ENCODE assay signal across 11 mouse cellular contexts in genomic region chr7:109424422-109425159, GRCm38 (mm10). TPM values are rescaled to one million over a fixed set of nuclear protein-coding genes. Genes with fewer than 3 reads are reported as not detected.
DNase-seq lines count a peak whose midpoint lies in the region; ATAC-seq and TF ChIP-seq lines count a peak whose summit lies in the region.
"Had no signal": no experiment of that assay in that cellular context is flagged by ENCODE, and none has a peak within 500 bp of the region (broad histone marks: within the 10 kb centered on the region; RNA-seq: fewer than 3 reads in every experiment).

No protein-coding gene starts in this region.

- H3K27ac ChIP-seq in liver, adult 2 months (replicated peaks; ENCODE audit: insufficient read depth, low read depth, low read length) = no peak overlapping the region
- no peak overlapping the region for H3K27ac ChIP-seq in liver, embryonic 11.5 days (ENCODE audit: low read depth, low read length)
- H3K27ac ChIP-seq in embryonic facial prominence, embryonic 14.5 days (replicated peaks; ENCODE audit: low read depth, low read length) = no peak overlapping the region
- H3K27ac ChIP-seq in neural tube, embryonic 15.5 days (replicated peaks) = no peak overlapping the region

- peak; percentile 36 for TF ChIP-seq CTCF in liver, adult 2 months (IDR thresholded peaks at IDR 0.05; ENCODE audit: low read depth, low read length)

- H3K4me3 ChIP-seq in liver, adult 2 months (ENCODE audit: insufficient read depth, low read depth, low read length) = no peak overlapping the region
- H3K4me3 ChIP-seq in liver, embryonic 11.5 days (ENCODE audit: low read depth, low read length) = no peak overlapping the region
- H3K4me3 ChIP-seq in embryonic facial prominence, embryonic 14.5 days (ENCODE audit: low read depth, low read length) = no peak overlapping the region
- no peak overlapping the region for H3K4me3 ChIP-seq in neural tube, embryonic 15.5 days (replicated peaks)

- no peaks in the 10 kb centered on the region for H3K27me3 ChIP-seq in liver, adult 2 months (ENCODE audit: control insufficient read depth, insufficient read depth, low read length)
- no peaks in the 10 kb centered on the region for H3K27me3 ChIP-seq in liver, embryonic 11.5 days (replicated peaks; ENCODE audit: control insufficient read depth, insufficient read depth, low read length)
- H3K27me3 ChIP-seq in embryonic facial prominence, embryonic 14.5 days (replicated peaks; ENCODE audit: control insufficient read depth, insufficient read depth, low read length) = no peaks in the 10 kb centered on the region
- peaks cover 4% of the 10 kb centered on the region; the same call in 1 of the 2 replicates for H3K27me3 ChIP-seq in neural tube, embryonic 15.5 days (replicated peaks)

- no peaks in the 10 kb centered on the region for H3K79me2 ChIP-seq in liver, adult 2 months (ENCODE audit: control insufficient read depth, insufficient read depth, low read length)

- 46% methylated on average over 3 of the region's 3 CpGs for WGBS in liver, adult 2 months
- WGBS in liver, embryonic 11.5 days = 52% methylated on average over 3 of the region's 3 CpGs
- 55% methylated on average over 3 of the region's 3 CpGs for WGBS in embryonic facial prominence, embryonic 14.5 days
- WGBS in neural tube, embryonic 15.5 days = 70% methylated on average over 3 of the region's 3 CpGs

- H3K4me1 ChIP-seq in liver, adult 2 months (ENCODE audit: control insufficient read depth, insufficient read depth, low read length) = no peaks in the 10 kb centered on the region
- H3K4me1 ChIP-seq in liver, embryonic 11.5 days (replicated peaks; ENCODE audit: control insufficient read depth, insufficient read depth, low read length) = no peaks in the 10 kb centered on the region
- no peaks in the 10 kb centered on the region for H3K4me1 ChIP-seq in embryonic facial prominence, embryonic 14.5 days (ENCODE audit: control insufficient read depth, insufficient read depth, low read length)
- no peaks in the 10 kb centered on the region for H3K4me1 ChIP-seq in neural tube, embryonic 15.5 days

- H3K9ac ChIP-seq in liver, adult 2 months (ENCODE audit: low read depth, low read length) = no peak overlapping the region
- H3K9ac ChIP-seq in liver, embryonic 11.5 days (ENCODE audit: low read depth, low read length) = no peak overlapping the region
- H3K9ac ChIP-seq in embryonic facial prominence, embryonic 14.5 days (ENCODE audit: low read depth, low read length) = no peak overlapping the region
- H3K9ac ChIP-seq in neural tube, embryonic 15.5 days (replicated peaks) = no peak overlapping the region

- DNase-seq in embryo, embryonic 10.5 days (ENCODE audit: low spot score) = peak; percentile 74
- DNase-seq in embryo, embryonic 9.5 days (ENCODE audit: extremely low spot score) = no peak
- DNase-seq in liver, adult 2 months (ENCODE audit: extremely low read depth, low read depth, low spot score) = peak; percentile 31
- no peak for DNase-seq in liver, embryonic 11.5 days (ENCODE audit: low spot score)
- DNase-seq in embryonic facial prominence, embryonic 14.5 days (ENCODE audit: low spot score) = peak; percentile 50
- no peak for DNase-seq in adrenal gland, postnatal 14 days
- no peak for DNase-seq in gastrocnemius, postnatal 25 days

- no peaks in the 10 kb centered on the region for H3K36me3 ChIP-seq in liver, adult 2 months (ENCODE audit: control insufficient read depth, insufficient read depth, low read length)
- no peaks in the 10 kb centered on the region for H3K36me3 ChIP-seq in liver, embryonic 11.5 days (ENCODE audit: control insufficient read depth, insufficient read depth, low read length)
- no peaks in the 10 kb centered on the region for H3K36me3 ChIP-seq in embryonic facial prominence, embryonic 14.5 days (ENCODE audit: control insufficient read depth, insufficient read depth, low read length)
- H3K36me3 ChIP-seq in neural tube, embryonic 15.5 days = no peaks in the 10 kb centered on the region

- no peaks in the 10 kb centered on the region for H3K9me3 ChIP-seq in liver, embryonic 11.5 days (ENCODE audit: control insufficient read depth, low read length)
- no peaks in the 10 kb centered on the region for H3K9me3 ChIP-seq in embryonic facial prominence, embryonic 14.5 days (ENCODE audit: control insufficient read depth, low read length)
- H3K9me3 ChIP-seq in neural tube, embryonic 15.5 days (replicated peaks) = no peaks in the 10 kb centered on the region; the same call in 1 of the 2 replicates

- ATAC-seq in liver, embryonic 11.5 days (replicated peaks; ENCODE audit: low FRiP score) = no peak
- ATAC-seq in embryonic facial prominence, embryonic 14.5 days (ENCODE audit: low read depth) = peak; percentile 37; the same call in 1 of the 2 replicates
- ATAC-seq in neural tube, embryonic 15.5 days (ENCODE audit: low FRiP score) = peak; percentile 55; the same call in 1 of the 2 replicates
- ATAC-seq: inflammation-experienced regulatory T-cells, adult 6 months had no signal

- H3K4me2 ChIP-seq in liver, embryonic 11.5 days = no peak overlapping the region
- no peak overlapping the region for H3K4me2 ChIP-seq in embryonic facial prominence, embryonic 14.5 days (ENCODE audit: low read depth, low read length)
- H3K4me2 ChIP-seq in neural tube, embryonic 15.5 days = no peak overlapping the region

- TF ChIP-seq POLR2A in liver, adult 2 months (IDR thresholded peaks at IDR 0.05; ENCODE audit: extremely low read depth, insufficient read depth, low read length) = no peak

RNA-seq across cellular contexts. Expression of gene Stk33, which starts 14.3 kb away (rescaled TPM):
- not detected in 2 replicates for total RNA-seq in liver, adult 2 months (2014; rRNA removed)
- polyA plus RNA-seq in liver, adult 2 months (2012; rRNA removed) = not detected in 2 replicates
- not detected in 2 replicates for polyA plus RNA-seq in liver, embryonic 11.5 days (2014; fragmentation: Nextera tagmentation; extraction: Ambion mirVana)
- polyA plus RNA-seq in embryonic facial prominence, embryonic 14.5 days (2014; fragmentation: Nextera tagmentation; extraction: Ambion mirVana) = 3.1 and 6.2 TPM in 2 replicates
- 5.3 TPM in 2 replicates for polyA plus RNA-seq in neural tube, embryonic 15.5 days (2015; fragmentation: Nextera tagmentation; extraction: Ambion mirVana)
- total RNA-seq in adrenal gland, postnatal 14 days (2021) = 0.15 and 0.41 TPM in 2 replicates
- total RNA-seq in gastrocnemius, postnatal 25 days (2021) = not detected
- total RNA-seq: neutrophil, adult 5-6 weeks had no signal
- polyA plus RNA-seq: inflammation-experienced regulatory T-cells, adult 6 months; liver, embryonic 16.5 days had no signal

Comparison
In these comparisons a context has a peak if more than half of its experiments do, and no peak if none do; other contexts are left out.
1. DNase-seq: peak in embryo, embryonic 10.5 days (single experiment), liver, adult 2 months (single experiment) and embryonic facial prominence, embryonic 14.5 days (single experiment); none in embryo, embryonic 9.5 days (single experiment), liver, embryonic 11.5 days (single experiment), adrenal gland, postnatal 14 days (single experiment) and gastrocnemius, postnatal 25 days (single experiment).